Mouse (Mus musculus) liver, postnatal 0 days (tissue): ENCODE results near the gene Tmem184a. TPM values are rescaled to one million over a fixed set of nuclear protein-coding genes. Genes with fewer than 3 reads are reported as not detected.
A peak's percentile ranks its signal among the peaks of the same experiment; 100 is the strongest.

Experiments used
- ATAC-seq: fragments of 200-750 bp; cut with Nextera tagmentation; 2 replicates; pipeline ENCODE4 v1.8.0; 2017; ENCODE audit warnings: mild to moderate bottlenecking, moderate library complexity
- DNase-seq: peaks from one replicate; pipeline ENCODE4 v3.0.0-alpha.2; 2016
- H3K27ac ChIP-seq: fragments of 300-500 bp; sonication (generic); 2 replicates; pipeline ENCODE4 v1.5.1; 2014; ENCODE audit warnings: antibody characterized with exemption, moderate library complexity, mild to moderate bottlenecking, low read depth
- H3K27me3 ChIP-seq: fragments of 300-500 bp; sonication (generic); 2 replicates; pipeline ENCODE4 v1.6.1; 2014; ENCODE audit warnings: low read length, control low read depth, mixed read lengths; ENCODE audit not compliant: insufficient read depth
- H3K36me3 ChIP-seq: fragments of 300-500 bp; sonication (generic); replicated peaks from 2 replicates; pipeline ENCODE4 v1.6.1; 2014; ENCODE audit warnings: mild to moderate bottlenecking, control low read depth, low read length, moderate library complexity, mixed read lengths; ENCODE audit not compliant: insufficient read depth
- H3K4me1 ChIP-seq: fragments of 300-500 bp; sonication (generic); 2 replicates; pipeline ENCODE4 v1.6.1; 2014; ENCODE audit warnings: antibody characterized with exemption, mild to moderate bottlenecking, control low read depth; ENCODE audit not compliant: insufficient read depth
- H3K4me2 ChIP-seq: fragments of 300-500 bp; sonication (generic); 2 replicates; pipeline ENCODE4 v1.6.1; 2014; ENCODE audit warnings: low read depth, mild to moderate bottlenecking, low read length, moderate library complexity, mixed read lengths
- H3K4me3 ChIP-seq: fragments of 300-500 bp; sonication (generic); 2 replicates; pipeline ENCODE4 v1.5.1; 2014; ENCODE audit warnings: low read depth, low read length
- H3K9ac ChIP-seq: fragments of 300-500 bp; sonication (generic); replicated peaks from 2 replicates; pipeline ENCODE4 v1.6.1; 2014; ENCODE audit warnings: mild to moderate bottlenecking, moderate library complexity
- H3K9me3 ChIP-seq: fragments of 300-500 bp; sonication (generic); 2 replicates; pipeline ENCODE4 v1.6.1; 2016; ENCODE audit warnings: mild to moderate bottlenecking, control low read depth, low read length, mixed read lengths
- CTCF ChIP-seq: sonication (generic); IDR thresholded peaks from 2 replicates; pipeline ENCODE4 v1.5.1; 2016; ENCODE audit warnings: antibody characterized with exemption, low read depth
- EP300 ChIP-seq: IDR thresholded peaks from 2 replicates; pipeline ENCODE4 v1.6.1; 2016; ENCODE audit warnings: antibody characterized with exemption, low read depth, mild to moderate bottlenecking
- WGBS: fragments of 180-500 bp; shearing (Covaris S2); extraction: QIAGEN DNeasy Blood & Tissue Kit; methylation state at CpG from one replicate; pipeline ENCODE4 v1.1.7; 2014; ENCODE audit not compliant: insufficient replicate concordance; 5-methylcytosine and 5-hydroxymethylcytosine counted together
- polyA plus RNA-seq: library from polyadenylated mRNA; unstranded; fragments of >200 nt; fragmentation: Nextera tagmentation; extraction: Ambion mirVana; gene quantifications from 2 replicates; pipeline ENCODE4 v1.2.1, GENCODE M21; 2015

The Tmem184a gene
- polyA plus RNA-seq, 1 experiment from 2014 or later = 3.2 TPM

DNA sequence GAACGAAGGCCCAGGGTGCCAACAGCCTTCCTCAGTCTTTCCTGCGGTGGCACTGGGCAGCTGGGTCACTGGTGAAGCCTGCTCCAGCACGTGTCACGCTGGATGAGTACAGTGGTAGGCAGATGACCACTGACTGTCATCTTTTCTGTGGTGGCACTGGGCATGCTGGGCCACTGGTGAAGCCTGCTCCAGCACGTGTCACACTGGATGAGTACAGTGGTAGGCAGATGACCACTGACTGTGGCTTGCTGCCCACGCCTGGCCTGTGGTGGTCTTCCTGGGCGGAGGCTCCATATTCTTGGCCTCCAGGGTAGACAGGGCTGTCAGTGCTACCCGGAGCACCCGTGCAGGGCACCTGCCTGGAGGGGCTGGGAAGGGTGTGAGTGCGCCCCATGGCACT lies 17.8 kb downstream of the Tmem184a start:
- Histone ChIP-seq H3K9me3 (no peaks in the 10 kb centered on the region), H3K4me2 (no peak overlapping the region), H3K36me3 (peaks cover 53% of the 10 kb centered on the region), H3K27ac (0 out of 2 replicates have a peak overlapping the region, but pooled peaks have one; percentile 11), H3K4me3 (no peak overlapping the region), H3K4me1 (peaks cover 49% of the 10 kb centered on the region), H3K27me3 (no peaks in the 10 kb centered on the region), H3K9ac (no peak overlapping the region)
- no peak for ATAC-seq
- WGBS = 90% methylated on average over 10 of the region's 10 CpGs
- peak; percentile 13 for DNase-seq
- TF ChIP-seq CTCF (no peak), EP300 (no peak)

DNA sequence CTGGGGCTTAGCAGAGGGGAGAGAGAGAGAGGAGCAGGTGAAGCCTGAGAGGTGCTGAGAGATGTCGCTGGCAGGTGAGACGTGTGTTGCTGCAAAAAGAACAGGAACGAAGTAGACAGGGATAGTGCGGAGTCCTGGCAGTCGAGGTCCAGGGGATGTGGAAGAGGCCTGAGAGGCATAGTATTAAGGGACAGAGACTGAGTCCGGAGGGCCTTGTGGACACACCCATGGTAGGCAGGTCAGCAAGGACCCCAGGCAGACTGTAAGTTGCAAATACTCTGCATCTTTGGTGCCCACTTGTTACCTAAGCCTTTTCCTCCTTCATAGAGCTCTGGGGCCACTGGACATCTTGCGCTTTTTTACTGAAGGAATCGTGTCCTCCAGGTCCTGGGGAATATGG lies 18.5 kb downstream of the Tmem184a start:
- peaks cover 60% of the 10 kb centered on the region for H3K36me3 ChIP-seq
- no peak overlapping the region for H3K9ac ChIP-seq
- no peak for ATAC-seq
- no peak overlapping the region for H3K4me3 ChIP-seq
- TF ChIP-seq EP300 (no peak), CTCF (no peak)
- WGBS = 94% methylated on average over 8 of the region's 8 CpGs
- H3K9me3 ChIP-seq = no peaks in the 10 kb centered on the region
- DNase-seq = no peak
- H3K27me3 ChIP-seq = no peaks in the 10 kb centered on the region
- no peak overlapping the region for H3K4me2 ChIP-seq
- H3K27ac ChIP-seq = 0 out of 2 replicates have a peak overlapping the region, but pooled peaks have one; percentile 11
- H3K4me1 ChIP-seq = peaks cover 52% of the 10 kb centered on the region

DNA sequence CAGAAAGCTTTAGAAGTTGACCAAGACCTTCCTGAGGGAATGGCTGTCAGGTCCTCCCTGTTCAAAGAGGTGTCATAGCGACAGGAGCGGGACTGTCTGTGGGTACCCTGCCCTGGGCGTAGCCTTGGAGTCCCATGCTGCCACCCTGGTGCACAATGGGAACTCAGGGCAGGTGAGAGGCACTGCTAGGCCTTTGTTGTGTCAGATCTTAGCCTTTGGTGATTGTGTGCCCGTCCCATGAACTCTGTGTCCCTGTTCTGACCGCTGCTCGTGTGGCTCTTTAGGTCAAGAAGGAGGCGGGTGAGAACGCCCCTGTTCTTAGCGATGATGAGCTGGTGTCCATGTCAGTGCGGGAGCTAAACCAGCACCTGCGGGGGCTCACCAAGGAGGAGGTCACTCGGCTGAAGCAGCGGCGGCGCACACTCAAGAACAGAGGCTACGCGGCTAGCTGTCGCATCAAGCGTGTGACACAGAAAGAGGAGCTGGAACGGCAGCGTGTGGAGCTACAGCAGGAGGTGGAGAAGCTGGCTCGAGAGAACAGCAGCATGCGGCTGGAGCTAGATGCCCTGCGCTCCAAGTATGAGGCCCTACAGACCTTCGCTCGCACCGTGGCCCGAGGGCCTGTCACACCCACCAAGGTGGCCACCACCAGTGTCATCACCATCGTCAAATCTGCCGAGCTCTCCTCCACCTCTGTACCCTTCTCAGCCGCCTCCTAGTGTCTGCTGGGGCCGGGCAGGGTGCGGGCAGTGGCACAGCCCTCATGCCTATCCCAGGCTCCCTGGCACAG lies 19.7 kb downstream of the Tmem184a start:
- Histone ChIP-seq H3K36me3 (peaks cover 65% of the 10 kb centered on the region), H3K27ac (no peak overlapping the region), H3K9me3 (no peaks in the 10 kb centered on the region), H3K4me2 (no peak overlapping the region), H3K4me1 (peaks cover 52% of the 10 kb centered on the region), H3K4me3 (no peak overlapping the region), H3K9ac (no peak overlapping the region), H3K27me3 (no peaks in the 10 kb centered on the region)
- DNase-seq = peak; percentile 13
- WGBS = 95% methylated on average over 33 of the region's 33 CpGs
- ATAC-seq = no peak
- TF ChIP-seq CTCF (no peak), EP300 (no peak)

DNA sequence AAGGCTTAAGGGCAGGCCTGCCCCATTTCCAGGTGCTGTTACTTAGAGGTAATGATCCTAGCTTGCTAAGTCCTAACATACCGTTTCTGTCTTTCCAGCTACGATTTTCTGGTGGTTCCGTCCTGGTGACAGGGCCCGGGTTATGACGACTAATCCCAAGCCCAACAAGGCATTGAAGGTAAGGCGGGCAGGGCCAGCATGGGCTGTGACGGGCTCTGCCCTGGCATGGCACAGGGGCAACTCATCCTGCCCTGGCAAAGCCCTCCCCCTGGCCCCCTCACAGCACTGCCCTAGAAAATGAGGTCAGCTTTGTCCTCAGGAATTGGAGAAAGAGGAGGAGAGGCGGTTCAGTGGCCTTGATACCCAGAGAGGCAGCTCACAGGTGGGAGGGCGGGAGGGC lies 20.7 kb downstream of the Tmem184a start:
- H3K27ac ChIP-seq = no peak overlapping the region
- no peak for ATAC-seq
- H3K4me3 ChIP-seq = no peak overlapping the region
- H3K9me3 ChIP-seq = no peaks in the 10 kb centered on the region
- no peak overlapping the region for H3K9ac ChIP-seq
- peaks cover 54% of the 10 kb centered on the region for H3K4me1 ChIP-seq
- peaks cover 65% of the 10 kb centered on the region for H3K36me3 ChIP-seq
- no peak overlapping the region for H3K4me2 ChIP-seq
- 93% methylated on average over 9 of the region's 9 CpGs for WGBS
- TF ChIP-seq CTCF (no peak), EP300 (no peak)
- H3K27me3 ChIP-seq = no peaks in the 10 kb centered on the region
- no peak for DNase-seq

DNA sequence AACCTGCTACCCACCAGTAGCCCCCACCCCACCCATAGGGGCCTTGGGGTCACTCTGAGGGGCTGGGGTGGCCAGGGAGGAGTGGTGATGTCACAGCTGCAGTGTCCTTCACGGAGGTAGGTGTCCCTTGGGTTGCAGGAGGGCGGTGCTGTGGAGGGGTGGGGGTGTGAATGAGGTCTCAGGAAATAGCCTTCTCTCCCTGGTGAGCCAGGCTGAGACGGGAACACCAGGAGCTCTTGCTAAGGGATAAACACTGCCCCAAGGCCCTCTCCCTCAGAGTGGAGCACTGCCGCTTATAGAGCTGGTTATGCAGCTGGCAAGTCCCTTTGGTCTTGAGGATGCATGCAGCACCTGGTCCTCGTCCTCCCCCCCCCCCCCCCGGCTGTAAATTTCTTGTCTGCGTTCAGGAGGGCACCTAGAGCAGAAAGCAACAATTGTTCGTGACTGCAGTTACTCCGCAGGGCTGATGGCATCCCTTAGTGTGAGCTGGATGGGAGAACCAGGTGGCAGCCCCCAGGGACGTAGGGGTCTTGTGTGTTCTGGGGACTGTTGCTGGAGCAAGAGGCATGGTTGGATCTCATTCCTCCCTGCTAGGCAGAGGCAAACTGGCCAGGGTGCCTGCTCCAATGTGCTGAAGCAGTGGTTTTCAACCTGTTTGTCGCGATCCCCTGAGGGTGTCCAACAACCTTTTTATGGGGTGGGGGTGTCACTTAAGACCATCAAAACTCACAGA lies 21.4 kb downstream of the Tmem184a start:
- H3K4me1 ChIP-seq = peaks cover 53% of the 10 kb centered on the region
- no peaks in the 10 kb centered on the region for H3K9me3 ChIP-seq
- no peak overlapping the region for H3K4me3 ChIP-seq
- H3K36me3 ChIP-seq = peaks cover 65% of the 10 kb centered on the region
- TF ChIP-seq EP300 (no peak), CTCF (no peak)
- 82% methylated on average over 10 of the region's 12 CpGs for WGBS
- no peak overlapping the region for H3K27ac ChIP-seq
- ATAC-seq (no peak), DNase-seq (peak; percentile 13)
- H3K9ac ChIP-seq = no peak overlapping the region
- no peak overlapping the region for H3K4me2 ChIP-seq
- H3K27me3 ChIP-seq = no peaks in the 10 kb centered on the region

DNA sequence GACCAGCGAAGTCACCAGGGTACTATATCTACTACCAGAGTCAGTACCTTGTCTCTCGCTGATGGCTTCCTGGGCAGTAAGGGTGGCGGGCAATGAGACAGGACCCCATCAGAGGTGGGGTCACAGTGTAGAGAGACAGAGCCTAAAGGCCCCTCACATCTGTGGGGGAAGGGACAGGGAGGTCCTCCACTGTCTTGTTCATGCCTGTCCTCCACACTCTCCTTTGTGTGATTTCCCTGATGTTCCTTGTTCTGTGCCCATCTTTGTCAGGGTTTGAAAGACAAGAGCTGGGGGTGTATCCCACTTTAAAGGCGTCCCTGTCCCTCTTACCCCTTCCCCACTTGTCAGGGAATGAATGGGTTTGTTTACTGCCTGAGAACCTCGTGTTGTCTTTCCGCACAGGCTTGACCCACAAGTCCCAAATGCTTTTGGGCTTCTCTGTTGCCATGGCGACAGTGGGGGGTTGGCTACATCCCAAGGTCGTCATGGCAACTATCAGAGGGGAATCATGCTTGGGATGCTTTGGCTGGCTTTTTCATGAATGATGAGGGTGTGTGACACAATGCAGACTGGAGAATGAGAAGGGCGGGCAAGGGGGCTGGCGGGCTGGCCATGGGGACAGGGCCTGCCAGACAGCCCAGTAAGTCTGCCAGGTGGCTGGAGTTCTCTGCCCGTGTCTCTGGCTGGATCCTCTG lies 22.1 kb downstream of the Tmem184a start:
- peak overlapping the region; percentile 67; the same call in 1 of the 2 replicates for H3K27ac ChIP-seq
- ATAC-seq = no peak
- 68% methylated on average over 11 of the region's 11 CpGs for WGBS
- peak; percentile 38 for DNase-seq
- peaks cover 61% of the 10 kb centered on the region for H3K36me3 ChIP-seq
- no peaks in the 10 kb centered on the region for H3K9me3 ChIP-seq
- peak overlapping the region; percentile 48 for H3K4me2 ChIP-seq
- H3K4me3 ChIP-seq = no peak overlapping the region
- TF ChIP-seq EP300 (no peak), CTCF (no peak)
- no peak overlapping the region; the same call in 1 of the 2 replicates for H3K9ac ChIP-seq
- peaks cover 54% of the 10 kb centered on the region for H3K4me1 ChIP-seq
- no peaks in the 10 kb centered on the region for H3K27me3 ChIP-seq
